Mouse (Mus musculus): ENCODE data around the gene Alg14. TPM values are rescaled to one million over a fixed set of nuclear protein-coding genes. Genes with fewer than 3 reads are reported as not detected.

Alg14 gene
- total RNA-seq, 2 experiments from 2014 or later, result 17.1 to 18.5 TPM

GRCm38 (mm10) chr3:121387471-121388009, 96.0 kb downstream of the Alg14 start:
- DNase-seq (ENCODE audit: low spot score in 2 of 2), result no peak
- intact Hi-C loops (cut with DNase I), result no loop called here

GRCm38 (mm10) chr3:121389366-121389765, 97.8 kb downstream of the Alg14 start:
- no peak for DNase-seq (ENCODE audit: low spot score in 2 of 2)
- intact Hi-C loops (cut with DNase I), result no loop called here

GRCm38 (mm10) chr3:121389860-121390530, 98.4 kb downstream of the Alg14 start:
- DNase-seq (ENCODE audit: low spot score in 2 of 2), result peak in 1 of 2 experiments; percentile 38
- intact Hi-C loops (cut with DNase I), result no loop called here

DNA sequence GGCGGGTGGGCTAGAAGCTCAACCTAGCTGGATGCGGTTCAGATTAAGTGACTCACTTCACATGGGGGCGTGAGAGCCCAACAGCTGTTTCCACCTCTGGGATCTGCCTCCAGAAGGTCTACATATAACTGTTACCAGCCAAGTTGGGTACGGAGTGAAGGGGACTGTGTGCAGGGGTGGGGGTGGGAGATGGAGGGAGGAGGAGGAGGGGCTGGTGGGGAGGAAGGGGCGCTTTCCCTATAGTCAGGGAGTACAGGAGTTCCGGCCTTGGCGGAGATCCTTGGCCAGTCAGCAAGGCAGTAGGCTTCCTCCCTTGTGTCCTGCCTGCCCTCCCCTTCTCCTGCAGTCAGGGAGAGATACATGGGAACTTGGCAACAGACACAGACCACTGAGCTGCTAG, 99.2 kb downstream of the Alg14 start:
- intact Hi-C loops (cut with DNase I), result no loop called here
- DNase-seq (ENCODE audit: low spot score in 2 of 2), result no peak

DNA sequence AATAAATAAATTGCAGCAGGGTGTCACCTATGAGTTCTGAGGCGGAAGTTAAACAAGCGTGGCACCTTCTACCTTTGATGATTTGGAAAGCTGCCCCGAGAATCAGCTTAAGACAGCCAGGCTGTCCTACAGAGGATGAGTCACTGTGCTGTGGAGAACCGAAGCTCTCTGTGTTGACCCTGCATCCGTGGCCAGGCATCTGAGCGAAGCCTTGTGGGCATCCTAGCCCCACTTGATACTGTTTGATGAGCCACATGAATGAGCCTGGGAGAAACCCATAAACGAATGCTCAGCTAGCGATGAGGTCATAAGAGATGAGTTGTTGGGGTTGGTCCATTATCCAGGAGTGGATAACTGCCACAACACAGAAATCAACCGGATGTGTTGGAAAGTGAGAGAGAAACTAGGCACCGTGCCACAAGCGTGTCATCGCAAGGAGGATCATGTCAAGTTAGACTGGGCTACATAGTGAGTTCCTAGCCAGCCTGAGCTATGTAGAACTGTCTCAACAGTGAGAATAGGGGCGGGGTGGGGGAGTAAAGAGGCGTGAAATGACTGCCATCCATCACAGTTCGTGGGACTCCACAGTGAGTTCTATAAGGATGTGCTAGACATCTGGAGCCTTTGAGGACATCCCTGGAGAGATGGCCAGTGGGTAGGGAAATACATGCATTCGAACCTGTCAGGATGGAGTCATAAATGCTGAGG, 104.2 kb downstream of the Alg14 start:
- intact Hi-C loops (cut with DNase I), result no loop called here

GRCm38 (mm10) chr3:121396561-121396960, 105.0 kb downstream of the Alg14 start:
- intact Hi-C loops (cut with DNase I), result no loop called here
- no peak for DNase-seq (ENCODE audit: low spot score in 2 of 2)

More for the DNA sequence above, 104.2 kb downstream of the Alg14 start:
- DNase-seq (ENCODE audit: low spot score in 2 of 2), result no peak

GRCm38 (mm10) chr3:121397007-121397406, 105.4 kb downstream of the Alg14 start:
- DNase-seq (ENCODE audit: low spot score in 2 of 2), result no peak
- intact Hi-C loops (cut with DNase I), result no loop called here

GRCm38 (mm10) chr3:121401384-121401783, 109.8 kb downstream of the Alg14 start:
- DNase-seq (ENCODE audit: low spot score in 2 of 2), result no peak
- intact Hi-C loops (cut with DNase I), result no loop called here

- intact Hi-C loops (cut with DNase I), result no loop called here
- DNase-seq (ENCODE audit: low spot score in 2 of 2), result no peak
These were observed 110.5 kb downstream of the Alg14 start for GRCm38 (mm10) chr3:121402096-121402495.

GRCm38 (mm10) chr3:121403449-121403848, 111.9 kb downstream of the Alg14 start:
- no peak for DNase-seq (ENCODE audit: low spot score in 2 of 2)
- intact Hi-C loops (cut with DNase I), result no loop called here

GRCm38 (mm10) chr3:121405101-121405500, 113.5 kb downstream of the Alg14 start:
- intact Hi-C loops (cut with DNase I), result no loop called here
- DNase-seq (ENCODE audit: low spot score in 2 of 2), result no peak

GRCm38 (mm10) chr3:121407417-121407816, 115.8 kb downstream of the Alg14 start:
- DNase-seq (ENCODE audit: low spot score in 2 of 2), result no peak

DNA sequence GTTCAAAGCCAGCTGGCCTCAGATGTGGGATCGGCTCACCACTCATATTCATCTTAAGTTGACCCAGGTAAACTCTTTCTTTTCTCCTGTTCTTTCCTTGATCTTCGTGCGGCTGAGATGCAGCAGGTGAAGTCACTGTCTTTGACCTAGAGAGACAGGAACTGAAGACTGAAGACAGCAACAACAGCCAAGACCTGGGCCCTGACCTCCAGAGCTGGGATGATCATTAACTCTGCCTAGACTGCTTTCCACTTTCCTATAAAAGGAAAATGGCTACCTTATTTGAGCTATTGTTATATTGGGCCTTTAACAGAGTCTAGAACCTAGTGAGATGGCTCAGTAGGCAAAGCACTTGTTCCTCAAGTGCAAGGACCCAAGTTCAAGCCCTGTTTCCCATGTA, 116.8 kb downstream of the Alg14 start:
- intact Hi-C loops (cut with DNase I), result no loop called here
- DNase-seq (ENCODE audit: low spot score in 2 of 2), result no peak

More at GRCm38 (mm10) chr3:121407417-121407816, 115.8 kb downstream of the Alg14 start:
- intact Hi-C loops (cut with DNase I), result no loop called here

DNA sequence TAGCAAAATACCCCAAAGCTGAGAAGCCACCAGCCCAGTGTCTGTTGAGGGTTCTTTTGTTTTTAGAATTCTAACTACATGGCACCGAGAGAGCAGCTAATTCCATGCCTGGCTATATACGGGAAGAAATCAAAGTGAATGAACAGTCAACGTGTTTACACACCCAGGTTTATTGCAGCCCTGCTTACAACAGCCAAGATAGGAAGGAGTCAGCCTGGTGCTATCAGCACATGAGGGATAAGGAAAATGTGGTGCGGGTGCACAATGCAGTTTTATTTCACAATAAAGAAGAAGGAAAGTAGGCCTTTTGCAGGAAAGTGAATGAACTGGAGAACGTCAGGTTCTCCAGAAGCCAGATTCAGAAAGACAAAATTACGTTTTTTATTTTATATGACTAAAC, 119.9 kb downstream of the Alg14 start:
- intact Hi-C loops (cut with DNase I), result no loop called here
- no peak for DNase-seq (ENCODE audit: low spot score in 2 of 2)

Other genes starting within 250 kb of the Alg14 start
- gene Rwdd3, start 120.1 kb upstream of the Alg14 start, total RNA-seq (2021), result 10 to 100 TPM in 1 of 2 experiments, 1 to 10 TPM in 1; 9.0 to 11.8 TPM
- 10 to 100 TPM; 31.1 to 34.4 TPM for gene Tmem56, start 8.7 kb upstream of the Alg14 start, total RNA-seq (2021)
- gene Cnn3, start 134.7 kb downstream of the Alg14 start, total RNA-seq (2021), result 10 to 100 TPM; 65.0 to 67.9 TPM
- gene Slc44a3, start 240.6 kb downstream of the Alg14 start, total RNA-seq (2021), result not detected

Measured in left cerebral cortex, postnatal 14 days (tissue).